Mouse (Mus musculus) liver, embryonic 13.5 days (tissue): ENCODE measurements around the gene Hist1h4k. TPM values are rescaled to one million over a fixed set of nuclear protein-coding genes. Genes with fewer than 3 reads are reported as not detected.
"Not testable (repeated sequence)": the region's sequence is repeated elsewhere in the genome, so short reads cannot be mapped to it uniquely, and the experiment has no call there.

Source experiments
- ATAC-seq: fragments of 200-750 bp; cut with Nextera tagmentation; 2 replicates; pipeline ENCODE4 v1.8.0; 2017; ENCODE audit warnings: low read depth, mild to moderate bottlenecking, moderate number of reproducible peaks, moderate library complexity
- DNase-seq: peaks from one replicate; pipeline ENCODE4 v3.0.0; 2022
- H3K27ac ChIP-seq: fragments of 300-500 bp; sonication (generic); 2 replicates; pipeline ENCODE4 v1.5.1; 2015; ENCODE audit warnings: moderate library complexity, mild to moderate bottlenecking, inconsistent platforms
- H3K27me3 ChIP-seq: fragments of 300-500 bp; sonication (generic); 2 replicates; pipeline ENCODE4 v1.6.1; 2015; ENCODE audit warnings: mild to moderate bottlenecking, inconsistent platforms
- H3K36me3 ChIP-seq: fragments of 300-500 bp; sonication (generic); 2 replicates; pipeline ENCODE4 v1.6.1; 2015; ENCODE audit warnings: mild to moderate bottlenecking, inconsistent platforms
- H3K4me1 ChIP-seq: fragments of 300-500 bp; sonication (generic); replicated peaks from 2 replicates; pipeline ENCODE4 v1.6.1; 2015; ENCODE audit warnings: inconsistent platforms
- H3K4me2 ChIP-seq: fragments of 300-500 bp; sonication (generic); 2 replicates; pipeline ENCODE4 v1.6.1; 2015; ENCODE audit warnings: inconsistent platforms, mild to moderate bottlenecking, moderate library complexity
- H3K4me3 ChIP-seq: fragments of 300-500 bp; sonication (generic); replicated peaks from 2 replicates; pipeline ENCODE4 v1.5.1; 2015; ENCODE audit warnings: mild to moderate bottlenecking, inconsistent platforms
- H3K9ac ChIP-seq: fragments of 300-500 bp; sonication (generic); 2 replicates; pipeline ENCODE4 v1.6.1; 2015; ENCODE audit warnings: mild to moderate bottlenecking, inconsistent platforms
- H3K9me3 ChIP-seq: fragments of 300-500 bp; sonication (generic); replicated peaks from 2 replicates; pipeline ENCODE4 v1.6.1; 2016; ENCODE audit warnings: inconsistent platforms
- WGBS: fragments of 180-500 bp; shearing (Covaris S2); methylation state at CpG from one replicate; pipeline ENCODE4 v1.1.7; 2015; ENCODE audit not compliant: insufficient replicate concordance; 5-methylcytosine and 5-hydroxymethylcytosine counted together
- polyA plus RNA-seq: library from polyadenylated mRNA; unstranded; fragments of >200 nt; fragmentation: Nextera tagmentation; extraction: Ambion mirVana; gene quantifications from 2 replicates; pipeline ENCODE4 v1.2.1, GENCODE M21; 2015

The Hist1h4k gene
- polyA plus RNA-seq, 1 experiment from 2014 or later = 5.6 TPM

DNA sequence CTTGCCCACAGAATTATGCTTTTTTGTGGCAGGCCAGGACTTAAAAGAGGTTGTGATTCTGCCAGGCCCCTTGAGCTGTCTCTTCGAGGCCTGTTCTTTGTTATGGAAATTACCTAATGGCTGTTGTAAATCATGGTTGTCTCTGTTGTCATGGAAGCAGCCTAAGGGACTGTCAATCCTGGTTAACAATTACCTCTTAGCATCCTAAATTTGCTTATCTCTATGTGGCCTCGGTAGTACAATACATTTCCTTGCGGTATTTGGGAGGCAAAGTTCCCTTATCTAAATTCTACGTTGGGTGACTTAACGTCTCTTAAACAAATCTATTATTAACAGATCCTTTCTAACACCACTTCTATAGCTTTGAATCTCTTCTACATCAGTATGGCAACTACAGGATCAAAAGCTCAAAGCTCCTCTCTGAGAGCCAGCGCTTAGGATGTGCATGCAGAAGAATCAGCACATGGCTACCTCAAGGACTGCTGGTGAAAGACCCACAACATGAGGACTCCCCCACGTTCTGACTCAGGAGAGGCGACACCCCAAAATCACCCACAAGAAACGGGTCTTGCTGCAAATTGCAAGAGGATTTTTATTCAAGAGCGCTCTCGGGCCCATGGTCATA is 22.2 kb downstream of the Hist1h4k start:
- Histone ChIP-seq H3K4me3 (no peak overlapping the region), H3K27me3 (no peaks in the 10 kb centered on the region), H3K36me3 (no peaks in the 10 kb centered on the region), H3K9me3 (no peaks in the 10 kb centered on the region), H3K4me2 (no peak overlapping the region), H3K27ac (no peak overlapping the region), H3K4me1 (peaks cover 6% of the 10 kb centered on the region), H3K9ac (no peak overlapping the region)
- DNase-seq (no peak), ATAC-seq (0 out of 2 replicates have a peak, but pooled peaks have one; percentile 17)
- 41% methylated on average over 11 of the region's 11 CpGs for WGBS

DNA sequence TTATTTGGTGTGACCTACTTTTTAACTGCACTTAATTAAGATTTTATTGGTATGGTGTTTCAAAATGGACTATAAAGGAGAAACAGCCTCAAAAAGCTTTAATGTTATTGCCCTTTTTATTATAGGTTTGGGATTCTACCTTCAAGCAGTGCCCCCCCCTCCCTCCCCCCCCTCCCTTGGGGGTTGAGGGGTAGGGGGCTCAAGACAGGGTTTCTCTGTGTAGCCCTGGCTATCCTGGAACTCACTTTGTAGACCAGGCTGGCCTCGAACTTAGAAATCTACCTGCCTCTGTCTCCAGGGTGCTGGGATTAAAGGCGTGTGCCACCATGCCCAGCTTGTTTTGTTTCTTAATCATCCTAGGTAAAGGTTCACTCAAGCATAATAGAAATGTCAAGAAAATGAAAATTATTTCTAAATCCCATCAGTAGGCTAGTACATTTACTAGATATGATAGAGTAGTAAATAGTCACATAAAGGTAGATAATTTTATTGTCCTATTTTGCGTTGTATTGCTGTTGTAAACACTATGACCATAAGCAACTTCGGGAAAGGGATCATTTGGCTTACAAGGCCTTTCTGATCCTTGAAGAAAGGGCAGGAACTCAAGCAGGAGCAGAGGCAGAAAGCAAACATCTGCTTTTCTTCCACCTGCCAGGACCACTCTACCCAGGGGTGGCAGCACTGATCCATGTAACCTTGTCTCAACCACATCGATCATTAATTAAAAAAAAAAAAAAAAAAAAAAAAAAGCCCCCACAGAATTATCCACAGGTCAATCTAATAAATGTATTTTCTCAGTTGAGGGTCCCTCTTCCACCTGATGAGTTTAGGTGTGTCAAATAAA is 27.1 kb downstream of the Hist1h4k start:
- 47% methylated on average over 5 of the region's 5 CpGs for WGBS
- Histone ChIP-seq H3K27ac (peak overlapping the region; percentile 97), H3K9ac (peak overlapping the region; percentile 72), H3K4me3 (peak overlapping the region; percentile 42), H3K27me3 (no peaks in the 10 kb centered on the region), H3K4me1 (peaks cover 39% of the 10 kb centered on the region), H3K36me3 (no peaks in the 10 kb centered on the region), H3K9me3 (no peaks in the 10 kb centered on the region), H3K4me2 (peak overlapping the region; percentile 78)
- DNase-seq = no peak
- no peak for ATAC-seq

DNA sequence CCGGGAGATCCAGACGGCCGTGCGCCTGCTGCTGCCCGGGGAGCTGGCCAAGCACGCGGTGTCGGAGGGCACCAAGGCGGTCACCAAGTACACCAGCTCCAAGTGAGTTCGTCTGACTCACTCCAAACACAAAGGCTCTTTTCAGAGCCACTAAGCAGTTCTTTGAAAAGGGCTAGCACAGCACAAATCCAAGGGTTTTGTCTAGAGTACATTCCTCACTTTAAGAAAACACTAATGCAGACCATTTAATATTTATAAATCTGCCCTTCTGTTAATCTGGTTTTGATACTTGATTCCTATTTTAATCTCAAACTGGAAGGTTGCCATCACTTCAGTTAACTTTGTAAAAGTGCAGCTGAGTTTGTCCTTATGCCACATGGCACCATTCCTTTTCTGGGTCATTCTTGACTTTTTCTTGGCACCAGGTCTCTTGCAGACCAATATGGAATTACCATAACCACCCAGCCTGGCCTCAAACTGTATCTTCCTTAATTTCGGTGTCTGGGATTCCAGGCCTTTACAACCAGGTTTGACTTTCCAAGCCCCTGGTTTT is 27.9 kb downstream of the Hist1h4k start:
- Histone ChIP-seq H3K9me3 (no peaks in the 10 kb centered on the region), H3K4me2 (peak overlapping the region; percentile 78), H3K4me3 (peak overlapping the region; percentile 42), H3K36me3 (no peaks in the 10 kb centered on the region), H3K4me1 (peaks cover 41% of the 10 kb centered on the region), H3K27ac (peak overlapping the region; percentile 97), H3K27me3 (no peaks in the 10 kb centered on the region), H3K9ac (peak overlapping the region; percentile 72)
- peak; percentile 30 for DNase-seq
- whole genome bisulfite sequencing = 5% methylated on average over 11 of the region's 11 CpGs
- no peak; the same call in 1 of the 2 replicates for ATAC-seq

DNA sequence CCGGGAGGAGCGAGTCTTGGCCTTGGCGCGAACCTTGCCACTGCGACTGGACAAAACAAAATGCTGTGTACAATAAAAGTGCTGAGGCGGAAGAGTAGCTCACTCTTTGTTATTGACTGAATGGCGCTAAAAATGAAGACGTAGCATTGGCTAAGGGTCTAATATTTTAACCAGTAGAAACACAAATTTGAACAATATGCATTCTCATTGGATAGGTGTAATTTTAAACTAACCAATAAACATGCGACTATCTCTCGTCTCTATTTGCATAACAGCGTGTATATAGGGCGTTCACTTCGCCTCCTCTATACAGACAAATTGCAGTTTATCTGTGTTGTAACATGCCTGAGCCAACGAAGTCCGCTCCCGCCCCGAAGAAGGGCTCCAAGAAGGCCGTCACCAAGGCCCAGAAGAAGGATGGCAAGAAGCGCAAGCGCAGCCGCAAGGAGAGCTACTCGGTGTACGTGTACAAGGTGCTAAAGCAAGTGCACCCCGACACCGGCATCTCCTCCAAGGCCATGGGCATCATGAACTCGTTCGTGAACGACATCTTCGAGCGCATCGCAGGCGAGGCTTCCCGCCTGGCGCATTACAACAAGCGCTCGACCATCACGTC is 28.4 kb downstream of the Hist1h4k start, which contains the start of gene Hist1h2bm:
Gene Hist1h2bm, plus strand, starts transcription at position 288 of the 616 bp plus-strand sequence.
- not testable (repeated sequence) for H3K27me3 ChIP-seq, H3K36me3 ChIP-seq, H3K9me3 ChIP-seq
- Histone ChIP-seq H3K4me3 (peak within 1 kb of the TSS; percentile 60), H3K4me1 (peaks cover 44% of the 10 kb centered on the region), H3K9ac (peak within 1 kb of the TSS; percentile 85), H3K4me2 (peak within 1 kb of the TSS; percentile 78), H3K27ac (peak within 1 kb of the TSS; percentile 97)
- peak; percentile 74 for DNase-seq
- WGBS = under 1% methylated on average over 37 of the region's 37 CpGs
- peak; percentile 89 for ATAC-seq

DNA sequence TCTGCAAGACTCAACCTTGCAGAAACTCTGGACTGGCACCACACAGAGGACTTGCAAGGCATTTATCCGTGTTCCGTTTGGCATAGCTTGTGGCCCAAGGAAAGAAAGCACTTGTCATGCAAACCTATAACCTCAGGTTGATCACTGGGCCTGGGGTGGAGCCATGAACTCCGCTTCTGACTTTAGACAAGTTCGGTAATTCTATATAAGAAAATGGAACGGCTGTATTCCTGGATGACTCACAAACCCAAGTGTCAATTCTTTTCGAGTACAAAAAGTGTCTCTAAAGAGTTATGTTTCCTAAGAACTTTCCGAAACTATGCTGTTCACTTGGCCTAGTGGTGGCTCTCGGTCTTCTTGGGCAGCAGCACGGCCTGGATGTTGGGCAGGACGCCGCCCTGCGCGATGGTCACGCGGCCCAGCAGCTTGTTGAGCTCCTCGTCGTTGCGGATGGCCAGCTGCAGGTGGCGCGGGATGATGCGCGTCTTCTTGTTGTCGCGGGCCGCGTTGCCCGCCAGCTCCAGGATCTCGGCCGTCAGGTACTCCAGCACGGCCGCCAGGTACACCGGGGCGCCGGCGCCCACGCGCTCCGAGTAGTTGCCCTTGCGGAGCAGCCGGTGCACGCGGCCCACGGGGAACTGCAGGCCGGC is 29.1 kb downstream of the Hist1h4k start:
- DNase-seq = peak; percentile 33
- 2% methylated on average over 21 of the region's 44 CpGs for WGBS
- peaks cover 47% of the 10 kb centered on the region for H3K4me1 ChIP-seq
- peak overlapping the region; percentile 78 for H3K4me2 ChIP-seq
- peak overlapping the region; percentile 85 for H3K9ac ChIP-seq
- H3K27me3 ChIP-seq, H3K9me3 ChIP-seq, H3K36me3 ChIP-seq: not testable (repeated sequence)
- H3K27ac ChIP-seq = peak overlapping the region; percentile 97
- peak overlapping the region; percentile 60 for H3K4me3 ChIP-seq
- peak; percentile 4 for ATAC-seq

DNA sequence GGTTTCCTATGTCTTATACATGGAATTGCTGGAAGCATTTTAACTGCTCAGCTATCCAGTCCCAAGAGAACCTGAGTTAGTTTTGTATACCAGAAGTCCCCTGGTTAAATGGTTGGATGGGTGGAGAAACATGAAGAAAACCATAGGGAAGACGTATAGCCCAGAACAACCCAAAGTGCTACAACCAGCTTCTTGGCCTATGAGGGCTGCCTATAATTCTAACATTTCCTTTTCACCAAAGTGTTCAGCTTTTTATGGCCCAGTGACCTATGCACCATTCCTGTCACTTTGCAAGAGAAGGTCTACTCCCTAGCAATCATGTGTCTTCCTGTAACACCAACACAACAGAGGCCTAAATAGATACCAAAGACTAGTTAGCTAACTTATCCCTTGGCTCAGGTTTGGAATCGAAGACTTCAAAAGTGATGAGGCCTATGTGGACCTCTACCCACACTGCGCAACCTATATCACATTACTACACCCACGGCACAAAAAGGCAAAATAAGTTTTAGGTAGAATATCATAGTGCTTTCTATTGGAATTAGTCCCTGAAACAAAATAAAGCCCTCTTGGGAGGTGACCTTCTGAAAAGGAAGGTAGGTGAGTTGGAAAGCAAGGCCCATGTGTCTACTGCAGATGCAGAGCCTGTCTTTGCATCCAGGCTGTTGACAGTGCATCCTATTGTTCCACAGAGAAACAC is 31.8 kb downstream of the Hist1h4k start:
- no peaks in the 10 kb centered on the region for H3K27me3 ChIP-seq
- H3K9ac ChIP-seq = peak overlapping the region; percentile 85
- no peak for ATAC-seq
- H3K9me3 ChIP-seq = no peaks in the 10 kb centered on the region
- H3K4me2 ChIP-seq = peak overlapping the region; percentile 69
- H3K4me1 ChIP-seq = peaks cover 60% of the 10 kb centered on the region
- 45% methylated on average over 4 of the region's 4 CpGs for WGBS
- peak overlapping the region; percentile 97 for H3K27ac ChIP-seq
- H3K36me3 ChIP-seq = no peaks in the 10 kb centered on the region
- H3K4me3 ChIP-seq = peak overlapping the region; percentile 64
- peak; percentile 22 for DNase-seq

DNA sequence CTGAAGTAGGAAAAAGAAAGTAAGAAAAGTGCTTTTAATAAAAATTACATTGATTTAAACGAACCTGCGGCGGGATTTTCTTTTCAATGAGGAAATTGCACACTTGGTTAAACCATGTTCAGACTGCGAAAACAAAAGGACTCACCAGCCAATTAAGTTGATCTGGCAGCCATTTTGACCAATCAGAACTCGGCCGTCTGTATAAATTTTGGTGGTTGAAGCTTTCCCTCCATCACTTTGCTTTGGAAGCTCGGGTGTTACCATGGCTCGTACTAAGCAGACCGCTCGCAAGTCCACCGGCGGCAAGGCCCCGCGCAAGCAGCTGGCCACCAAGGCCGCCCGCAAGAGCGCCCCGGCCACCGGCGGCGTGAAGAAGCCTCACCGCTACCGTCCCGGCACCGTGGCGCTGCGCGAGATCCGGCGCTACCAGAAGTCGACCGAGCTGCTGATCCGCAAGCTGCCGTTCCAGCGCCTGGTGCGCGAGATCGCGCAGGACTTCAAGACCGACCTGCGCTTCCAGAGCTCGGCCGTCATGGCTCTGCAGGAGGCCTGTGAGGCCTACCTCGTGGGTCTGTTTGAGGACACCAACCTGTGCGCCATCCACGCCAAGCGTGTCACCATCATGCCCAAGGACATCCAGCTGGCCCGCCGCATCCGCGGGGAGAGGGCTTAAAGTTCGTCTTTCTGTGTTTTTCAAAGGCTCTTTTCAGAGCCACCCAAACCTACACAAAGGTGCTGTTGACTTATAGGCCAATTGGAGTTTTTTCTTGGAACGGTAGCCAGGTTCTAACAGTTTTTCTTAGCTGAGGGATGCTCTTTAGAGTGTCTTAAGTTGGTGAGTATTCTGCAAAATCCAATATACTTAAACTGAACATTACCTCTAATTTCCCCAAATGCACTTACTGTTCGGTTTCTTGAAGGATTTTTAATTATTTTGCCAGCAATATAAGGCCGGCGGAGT is 32.6 kb downstream of the Hist1h4k start, which contains the start of gene Hist1h3h:
Gene Hist1h3h, plus strand, starts transcription at position 263 of the 961 bp plus-strand sequence.
- not testable (repeated sequence) for H3K9me3 ChIP-seq, H3K36me3 ChIP-seq, H3K27me3 ChIP-seq
- Histone ChIP-seq H3K9ac (peak within 1 kb of the TSS; percentile 85), H3K4me3 (peak within 1 kb of the TSS; percentile 64), H3K27ac (peak within 1 kb of the TSS; percentile 99), H3K4me1 (peaks cover 55% of the 10 kb centered on the region), H3K4me2 (peak within 1 kb of the TSS; percentile 86)
- peak; percentile 88 for DNase-seq
- ATAC-seq = peak; percentile 15
- WGBS = under 1% methylated on average over 31 of the region's 56 CpGs

DNA sequence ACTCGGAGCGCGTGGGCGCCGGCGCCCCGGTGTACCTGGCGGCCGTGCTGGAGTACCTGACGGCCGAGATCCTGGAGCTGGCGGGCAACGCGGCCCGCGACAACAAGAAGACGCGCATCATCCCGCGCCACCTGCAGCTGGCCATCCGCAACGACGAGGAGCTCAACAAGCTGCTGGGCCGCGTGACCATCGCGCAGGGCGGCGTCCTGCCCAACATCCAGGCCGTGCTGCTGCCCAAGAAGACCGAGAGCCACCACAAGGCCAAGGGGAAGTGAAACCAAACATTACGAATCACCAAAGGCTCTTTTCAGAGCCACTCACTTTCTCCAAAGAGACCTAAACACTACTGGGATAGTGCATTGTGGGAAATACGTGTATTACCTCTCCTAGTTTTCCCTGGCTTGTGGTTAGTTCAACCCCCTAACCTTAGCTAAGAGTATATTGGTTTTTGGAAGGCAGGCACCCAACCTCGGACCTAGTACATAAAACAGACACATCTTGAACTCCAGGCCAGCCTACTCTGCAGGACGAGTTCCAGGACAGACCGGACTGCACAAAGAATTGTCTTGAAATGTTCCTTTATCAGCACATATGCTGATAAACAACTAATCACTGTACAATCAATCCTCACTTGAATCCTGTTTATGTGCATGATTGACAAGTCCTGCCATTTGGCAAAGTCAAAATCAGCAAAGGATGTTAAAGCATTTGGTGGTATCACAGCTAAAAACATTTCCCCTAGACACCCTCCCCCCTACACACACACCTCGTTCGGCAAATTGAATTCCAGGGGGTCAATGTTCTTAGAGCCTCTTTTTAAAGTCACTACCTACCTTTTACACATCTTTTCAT is 33.5 kb downstream of the Hist1h4k start:
- under 1% methylated on average over 9 of the region's 38 CpGs for WGBS
- H3K27me3 ChIP-seq, H3K9me3 ChIP-seq, H3K36me3 ChIP-seq: not testable (repeated sequence)
- Histone ChIP-seq H3K4me1 (peaks cover 57% of the 10 kb centered on the region), H3K4me2 (peak overlapping the region; percentile 86), H3K4me3 (peak overlapping the region; percentile 59), H3K27ac (peak overlapping the region; percentile 99), H3K9ac (peak overlapping the region; percentile 82)
- ATAC-seq (peak; percentile 4), DNase-seq (peak; percentile 60)
